In genomic region chr1:88474598-88474997, GRCm38 (mm10) we compare ENCODE assay signal across 8 mouse cellular contexts. TPM values are rescaled to one million over a fixed set of nuclear protein-coding genes. Genes with fewer than 3 reads are reported as not detected.
DNase-seq lines count a peak whose midpoint lies in the region; ATAC-seq lines count a peak whose summit lies in the region.

No protein-coding gene starts in this region.

- H3K9ac ChIP-seq in kidney, embryonic 15.5 days = no peak overlapping the region

- no peaks in the 10 kb centered on the region for H3K36me3 ChIP-seq in kidney, embryonic 15.5 days

- no peaks in the 10 kb centered on the region for H3K9me3 ChIP-seq in kidney, embryonic 15.5 days (replicated peaks)

- H3K27me3 ChIP-seq in kidney, embryonic 15.5 days = no peaks in the 10 kb centered on the region

- no peak overlapping the region for H3K4me3 ChIP-seq in kidney, embryonic 15.5 days (replicated peaks)

- peak; percentile 81 for ATAC-seq in kidney, embryonic 15.5 days (replicated peaks; ENCODE audit: low FRiP score)

- peak overlapping the region; percentile 95 for H3K27ac ChIP-seq in kidney, embryonic 15.5 days

- H3K4me1 ChIP-seq in kidney, embryonic 15.5 days = peaks cover 61% of the 10 kb centered on the region

- peak overlapping the region; percentile 17; the same call in 1 of the 2 replicates for H3K4me2 ChIP-seq in kidney, embryonic 15.5 days

- peak; percentile 46 for DNase-seq in urinary bladder, postnatal 25 days (ENCODE audit: low spot score)
- DNase-seq in urinary bladder, postnatal 10 days (ENCODE audit: low spot score) = no peak
- peak; percentile 72 to 85 for DNase-seq in heart, adult 18-20 months
- DNase-seq in naive thymus-derived CD4-positive, alpha-beta T cell, adult 2 months (ENCODE audit: low read depth) = peak; percentile 82
- DNase-seq in layer of hippocampus, adult 11-12 months (ENCODE audit: low spot score) = no peak
- DNase-seq in frontal cortex, postnatal 10 days (ENCODE audit: low spot score in 2 of 2) = no peak
- no peak for DNase-seq in layer of hippocampus, adult 18-20 months (ENCODE audit: low spot score in 2 of 2)

- WGBS in kidney, embryonic 15.5 days = 3% methylated on average over 7 of the region's 7 CpGs

RNA-seq across cellular contexts. Expression of gene Glrp1, which starts 35.3 kb away (rescaled TPM):
- under 1 TPM in 1 of 2 experiments, not detected in 1; 0.17 TPM for total RNA-seq in heart, adult 18-20 months (2021)
- polyA plus RNA-seq in kidney, embryonic 15.5 days (2015; fragmentation: Nextera tagmentation; extraction: Ambion mirVana) = not detected in 2 replicates
- total RNA-seq in layer of hippocampus, adult 18-20 months (2021) = not detected

Comparison
In these comparisons a context has a peak if more than half of its experiments do, and no peak if none do; other contexts are left out.
1. DNase-seq: peak in urinary bladder, postnatal 25 days (single experiment), heart, adult 18-20 months (2 of 2) and naive thymus-derived CD4-positive, alpha-beta T cell, adult 2 months (single experiment); none in urinary bladder, postnatal 10 days (single experiment), layer of hippocampus, adult 11-12 months (single experiment), frontal cortex, postnatal 10 days (0 of 2) and layer of hippocampus, adult 18-20 months (0 of 2).